Mouse (Mus musculus) forebrain, embryonic 15.5 days (tissue): ENCODE data around the gene Opcml. TPM values are rescaled to one million over a fixed set of nuclear protein-coding genes. Genes with fewer than 3 reads are reported as not detected.

ENCODE experiments used
- ATAC-seq: fragments of 200-750 bp; cut with Nextera tagmentation; replicated peaks from 2 replicates; pipeline ENCODE4 v1.8.0; 2017; ENCODE audit warnings: mild to moderate bottlenecking, moderate TSS enrichment, moderate library complexity
- H3K27ac ChIP-seq: fragments of 300-500 bp; sonication (generic); replicated peaks from 2 replicates; pipeline ENCODE4 v1.5.1; 2015; ENCODE audit warnings: mild to moderate bottlenecking, inconsistent platforms
- H3K27me3 ChIP-seq: fragments of 300-500 bp; sonication (generic); 2 replicates; pipeline ENCODE4 v1.6.1; 2015; ENCODE audit warnings: inconsistent platforms
- H3K36me3 ChIP-seq: fragments of 300-500 bp; sonication (generic); 2 replicates; pipeline ENCODE4 v1.6.1; 2015; ENCODE audit warnings: mild to moderate bottlenecking, inconsistent platforms
- H3K4me1 ChIP-seq: fragments of 300-500 bp; sonication (generic); 2 replicates; pipeline ENCODE4 v1.6.1; 2015; ENCODE audit warnings: inconsistent platforms
- H3K4me2 ChIP-seq: fragments of 300-500 bp; sonication (generic); replicated peaks from 2 replicates; pipeline ENCODE4 v1.6.1; 2015; ENCODE audit warnings: mild to moderate bottlenecking, inconsistent platforms
- H3K4me3 ChIP-seq: fragments of 300-500 bp; sonication (generic); 2 replicates; pipeline ENCODE4 v1.5.1; 2015; ENCODE audit warnings: mild to moderate bottlenecking, inconsistent platforms
- H3K9ac ChIP-seq: fragments of 300-500 bp; sonication (generic); replicated peaks from 2 replicates; pipeline ENCODE4 v1.6.1; 2015; ENCODE audit warnings: mild to moderate bottlenecking, inconsistent platforms
- H3K9me3 ChIP-seq: fragments of 300-500 bp; sonication (generic); 2 replicates; pipeline ENCODE4 v1.6.1; 2016; ENCODE audit warnings: inconsistent platforms
- WGBS: fragments of 180-500 bp; shearing (Covaris S2); methylation state at CpG from one replicate; pipeline ENCODE4 v1.1.7; 2015; ENCODE audit warnings: mixed read lengths; 5-methylcytosine and 5-hydroxymethylcytosine counted together
- polyA plus RNA-seq: library from polyadenylated mRNA; unstranded; fragments of >200 nt; fragmentation: Nextera tagmentation; extraction: Ambion mirVana; gene quantifications from 2 replicates; pipeline ENCODE4 v1.2.1, GENCODE M21; 2015

Gene Opcml
- polyA plus RNA-seq, 1 experiment from 2014 or later, result 54.4 TPM

GRCm38 (mm10) chr9:28469419-28469818 lies 678.8 kb downstream of the Opcml start:
- Histone ChIP-seq H3K4me1 (no peaks in the 10 kb centered on the region), H3K4me3 (no peak overlapping the region), H3K27me3 (no peaks in the 10 kb centered on the region), H3K9ac (no peak overlapping the region), H3K36me3 (no peaks in the 10 kb centered on the region), H3K4me2 (no peak overlapping the region), H3K9me3 (no peaks in the 10 kb centered on the region), H3K27ac (no peak overlapping the region)
- WGBS, result 89% methylated on average over 6 of the region's 6 CpGs
- no peak for ATAC-seq

- no peak for ATAC-seq
- 55% methylated on average over 4 of the region's 4 CpGs for WGBS
- Histone ChIP-seq H3K9ac (no peak overlapping the region), H3K36me3 (no peaks in the 10 kb centered on the region), H3K27me3 (no peaks in the 10 kb centered on the region), H3K9me3 (no peaks in the 10 kb centered on the region), H3K4me2 (no peak overlapping the region), H3K27ac (no peak overlapping the region), H3K4me1 (no peaks in the 10 kb centered on the region), H3K4me3 (no peak overlapping the region)
Observed at GRCm38 (mm10) chr9:28471501-28471900, 680.9 kb downstream of the Opcml start.

- Histone ChIP-seq H3K9ac (no peak overlapping the region), H3K4me2 (no peak overlapping the region), H3K9me3 (no peaks in the 10 kb centered on the region), H3K4me3 (no peak overlapping the region), H3K4me1 (no peaks in the 10 kb centered on the region), H3K27me3 (no peaks in the 10 kb centered on the region), H3K27ac (no peak overlapping the region), H3K36me3 (no peaks in the 10 kb centered on the region)
- 96% methylated on average over 6 of the region's 6 CpGs for WGBS
- no peak for ATAC-seq
Observed at GRCm38 (mm10) chr9:28474586-28474985, 684.0 kb downstream of the Opcml start.

- H3K9me3 ChIP-seq, result no peaks in the 10 kb centered on the region
- H3K27ac ChIP-seq, result no peak overlapping the region
- no peak overlapping the region for H3K9ac ChIP-seq
- H3K4me2 ChIP-seq, result no peak overlapping the region
- no peak for ATAC-seq
- H3K36me3 ChIP-seq, result no peaks in the 10 kb centered on the region
- WGBS, result 85% methylated on average over 4 of the region's 4 CpGs
- no peak overlapping the region for H3K4me3 ChIP-seq
- H3K4me1 ChIP-seq, result no peaks in the 10 kb centered on the region
- H3K27me3 ChIP-seq, result no peaks in the 10 kb centered on the region
Observed at GRCm38 (mm10) chr9:28481261-28481660, 690.7 kb downstream of the Opcml start.

- Histone ChIP-seq H3K36me3 (no peaks in the 10 kb centered on the region), H3K27ac (no peak overlapping the region), H3K9ac (no peak overlapping the region), H3K4me2 (no peak overlapping the region), H3K27me3 (no peaks in the 10 kb centered on the region), H3K9me3 (no peaks in the 10 kb centered on the region), H3K4me1 (no peaks in the 10 kb centered on the region), H3K4me3 (no peak overlapping the region)
- WGBS, result 69% methylated on average over 2 of the region's 2 CpGs
- ATAC-seq, result no peak
Observed at GRCm38 (mm10) chr9:28488499-28488898, 697.9 kb downstream of the Opcml start.

- H3K4me2 ChIP-seq, result no peak overlapping the region
- no peaks in the 10 kb centered on the region for H3K9me3 ChIP-seq
- H3K9ac ChIP-seq, result no peak overlapping the region
- no peak for ATAC-seq
- H3K27ac ChIP-seq, result no peak overlapping the region
- H3K4me3 ChIP-seq, result no peak overlapping the region
- no peaks in the 10 kb centered on the region for H3K27me3 ChIP-seq
- 67% methylated on average over 4 of the region's 4 CpGs for WGBS
- H3K36me3 ChIP-seq, result no peaks in the 10 kb centered on the region
- no peaks in the 10 kb centered on the region for H3K4me1 ChIP-seq
Observed at GRCm38 (mm10) chr9:28489828-28490227, 699.3 kb downstream of the Opcml start.

GRCm38 (mm10) chr9:28490410-28490809 lies 699.8 kb downstream of the Opcml start:
- H3K9me3 ChIP-seq, result no peaks in the 10 kb centered on the region
- WGBS, result 91% methylated on average over 3 of the region's 3 CpGs
- H3K4me1 ChIP-seq, result no peaks in the 10 kb centered on the region
- H3K4me2 ChIP-seq, result no peak overlapping the region
- no peaks in the 10 kb centered on the region for H3K27me3 ChIP-seq
- no peak for ATAC-seq
- H3K27ac ChIP-seq, result no peak overlapping the region
- no peaks in the 10 kb centered on the region for H3K36me3 ChIP-seq
- H3K9ac ChIP-seq, result no peak overlapping the region
- H3K4me3 ChIP-seq, result no peak overlapping the region

GRCm38 (mm10) chr9:28499841-28500794 lies 709.5 kb downstream of the Opcml start:
- peak overlapping the region; percentile 32; the same call in 1 of the 2 replicates for H3K27ac ChIP-seq

GRCm38 (mm10) chr9:28513905-28514304 lies 723.3 kb downstream of the Opcml start:
- no peak for ATAC-seq

More at GRCm38 (mm10) chr9:28499841-28500794, 709.5 kb downstream of the Opcml start:
- Histone ChIP-seq H3K4me2 (no peak overlapping the region), H3K9me3 (no peaks in the 10 kb centered on the region), H3K9ac (no peak overlapping the region), H3K4me1 (peaks cover 9% of the 10 kb centered on the region), H3K4me3 (no peak overlapping the region), H3K27me3 (no peaks in the 10 kb centered on the region), H3K36me3 (no peaks in the 10 kb centered on the region)
- no peak for ATAC-seq
- 60% methylated on average over 12 of the region's 12 CpGs for WGBS

GRCm38 (mm10) chr9:28533191-28533590 lies 742.6 kb downstream of the Opcml start:
- Histone ChIP-seq H3K27me3 (no peaks in the 10 kb centered on the region), H3K4me1 (no peaks in the 10 kb centered on the region), H3K4me3 (no peak overlapping the region), H3K4me2 (no peak overlapping the region), H3K9ac (no peak overlapping the region), H3K27ac (no peak overlapping the region), H3K9me3 (no peaks in the 10 kb centered on the region), H3K36me3 (no peaks in the 10 kb centered on the region)
- no peak for ATAC-seq
- 36% methylated on average over 1 of the region's 1 CpGs for WGBS

More at GRCm38 (mm10) chr9:28513905-28514304, 723.3 kb downstream of the Opcml start:
- Histone ChIP-seq H3K4me2 (no peak overlapping the region), H3K27me3 (no peaks in the 10 kb centered on the region), H3K36me3 (no peaks in the 10 kb centered on the region), H3K4me1 (peaks cover 9% of the 10 kb centered on the region), H3K9me3 (no peaks in the 10 kb centered on the region), H3K27ac (no peak overlapping the region), H3K4me3 (no peak overlapping the region), H3K9ac (no peak overlapping the region)
- WGBS, result 92% methylated on average over 3 of the region's 3 CpGs

- no peak overlapping the region for H3K27ac ChIP-seq
Observed at GRCm38 (mm10) chr9:28535006-28535405, 744.4 kb downstream of the Opcml start.

GRCm38 (mm10) chr9:28536637-28537036 lies 746.1 kb downstream of the Opcml start:
- H3K27me3 ChIP-seq, result no peaks in the 10 kb centered on the region
- no peak overlapping the region for H3K4me2 ChIP-seq
- WGBS, result 81% methylated on average over 4 of the region's 4 CpGs
- ATAC-seq, result no peak
- no peaks in the 10 kb centered on the region for H3K9me3 ChIP-seq
- H3K27ac ChIP-seq, result no peak overlapping the region
- no peak overlapping the region for H3K4me3 ChIP-seq
- no peaks in the 10 kb centered on the region for H3K4me1 ChIP-seq
- no peaks in the 10 kb centered on the region for H3K36me3 ChIP-seq
- H3K9ac ChIP-seq, result no peak overlapping the region

More at GRCm38 (mm10) chr9:28535006-28535405, 744.4 kb downstream of the Opcml start:
- no peaks in the 10 kb centered on the region for H3K9me3 ChIP-seq
- no peaks in the 10 kb centered on the region for H3K27me3 ChIP-seq
- 78% methylated on average over 4 of the region's 4 CpGs for WGBS
- no peaks in the 10 kb centered on the region for H3K36me3 ChIP-seq
- no peak overlapping the region for H3K4me2 ChIP-seq
- H3K9ac ChIP-seq, result no peak overlapping the region
- H3K4me1 ChIP-seq, result no peaks in the 10 kb centered on the region
- no peak overlapping the region for H3K4me3 ChIP-seq
- ATAC-seq, result no peak
